Mouse (Mus musculus) forebrain, embryonic 12.5 days (tissue): Measurements from ENCODE around the gene Nav2. TPM values are rescaled to one million over a fixed set of nuclear protein-coding genes. Genes with fewer than 3 reads are reported as not detected.
A peak's percentile ranks its signal among the peaks of the same experiment; 100 is the strongest.

ENCODE experiments used
- ATAC-seq: fragments of 200-750 bp; cut with Nextera tagmentation; 2 replicates; pipeline ENCODE4 v1.8.0; 2017; ENCODE audit warnings: moderate TSS enrichment; ENCODE audit not compliant: low FRiP score
- H3K27ac ChIP-seq: fragments of 300-500 bp; sonication (generic); 2 replicates; pipeline ENCODE4 v1.5.1; 2016; ENCODE audit warnings: mild to moderate bottlenecking
- H3K27me3 ChIP-seq: fragments of 300-500 bp; sonication (generic); 2 replicates; pipeline ENCODE4 v1.6.1; 2016; ENCODE audit warnings: mild to moderate bottlenecking
- H3K36me3 ChIP-seq: fragments of 300-500 bp; sonication (generic); replicated peaks from 2 replicates; pipeline ENCODE4 v1.6.1; 2016; ENCODE audit warnings: mild to moderate bottlenecking
- H3K4me1 ChIP-seq: fragments of 300-500 bp; sonication (generic); 2 replicates; pipeline ENCODE4 v1.6.1; 2016
- H3K4me2 ChIP-seq: fragments of 300-500 bp; sonication (generic); 2 replicates; pipeline ENCODE4 v1.6.1; 2016; ENCODE audit warnings: mild to moderate bottlenecking, moderate library complexity
- H3K4me3 ChIP-seq: fragments of 300-500 bp; sonication (generic); replicated peaks from 2 replicates; pipeline ENCODE4 v1.5.1; 2016; ENCODE audit warnings: mild to moderate bottlenecking
- H3K9ac ChIP-seq: fragments of 300-500 bp; sonication (generic); 2 replicates; pipeline ENCODE4 v1.6.1; 2016; ENCODE audit warnings: mild to moderate bottlenecking
- H3K9me3 ChIP-seq: fragments of 300-500 bp; sonication (generic); 2 replicates; pipeline ENCODE4 v1.6.1; 2016
- WGBS: fragments of 180-500 bp; shearing (Covaris S2); methylation state at CpG from one replicate; pipeline ENCODE4 v1.1.7; 2016; 5-methylcytosine and 5-hydroxymethylcytosine counted together
- polyA plus RNA-seq: library from polyadenylated mRNA; unstranded; fragments of >200 nt; fragmentation: Nextera tagmentation; extraction: Ambion mirVana; gene quantifications from 2 replicates; pipeline ENCODE4 v1.2.1, GENCODE M21; 2016

Gene Nav2
- polyA plus RNA-seq, 1 experiment from 2014 or later: 10.9 TPM

- peaks cover 12% of the 10 kb centered on the region for H3K27me3 ChIP-seq
- 88% methylated on average over 15 of the region's 15 CpGs for WGBS
- H3K4me1 ChIP-seq: peaks cover 22% of the 10 kb centered on the region
- no peak overlapping the region for H3K27ac ChIP-seq
- peaks cover 53% of the 10 kb centered on the region for H3K36me3 ChIP-seq
- no peak overlapping the region for H3K4me3 ChIP-seq
- ATAC-seq: no peak
- H3K9ac ChIP-seq: no peak overlapping the region; the same call in 1 of the 2 replicates
- H3K9me3 ChIP-seq: no peaks in the 10 kb centered on the region
- H3K4me2 ChIP-seq: no peak overlapping the region
Measured at GRCm38 (mm10) chr7:48877786-48878390, 30.6 kb upstream of the Nav2 start.

GRCm38 (mm10) chr7:48879574-48879973 is 28.9 kb upstream of the Nav2 start:
- no peak for ATAC-seq
- peaks cover 37% of the 10 kb centered on the region for H3K36me3 ChIP-seq
- peak overlapping the region; percentile 33 for H3K4me3 ChIP-seq
- no peaks in the 10 kb centered on the region for H3K9me3 ChIP-seq
- H3K27ac ChIP-seq: no peak overlapping the region
- peaks cover 29% of the 10 kb centered on the region for H3K27me3 ChIP-seq
- WGBS: 56% methylated on average over 3 of the region's 3 CpGs
- peaks cover 23% of the 10 kb centered on the region for H3K4me1 ChIP-seq
- peak overlapping the region; percentile 45 for H3K9ac ChIP-seq
- peak overlapping the region; percentile 53 for H3K4me2 ChIP-seq

DNA sequence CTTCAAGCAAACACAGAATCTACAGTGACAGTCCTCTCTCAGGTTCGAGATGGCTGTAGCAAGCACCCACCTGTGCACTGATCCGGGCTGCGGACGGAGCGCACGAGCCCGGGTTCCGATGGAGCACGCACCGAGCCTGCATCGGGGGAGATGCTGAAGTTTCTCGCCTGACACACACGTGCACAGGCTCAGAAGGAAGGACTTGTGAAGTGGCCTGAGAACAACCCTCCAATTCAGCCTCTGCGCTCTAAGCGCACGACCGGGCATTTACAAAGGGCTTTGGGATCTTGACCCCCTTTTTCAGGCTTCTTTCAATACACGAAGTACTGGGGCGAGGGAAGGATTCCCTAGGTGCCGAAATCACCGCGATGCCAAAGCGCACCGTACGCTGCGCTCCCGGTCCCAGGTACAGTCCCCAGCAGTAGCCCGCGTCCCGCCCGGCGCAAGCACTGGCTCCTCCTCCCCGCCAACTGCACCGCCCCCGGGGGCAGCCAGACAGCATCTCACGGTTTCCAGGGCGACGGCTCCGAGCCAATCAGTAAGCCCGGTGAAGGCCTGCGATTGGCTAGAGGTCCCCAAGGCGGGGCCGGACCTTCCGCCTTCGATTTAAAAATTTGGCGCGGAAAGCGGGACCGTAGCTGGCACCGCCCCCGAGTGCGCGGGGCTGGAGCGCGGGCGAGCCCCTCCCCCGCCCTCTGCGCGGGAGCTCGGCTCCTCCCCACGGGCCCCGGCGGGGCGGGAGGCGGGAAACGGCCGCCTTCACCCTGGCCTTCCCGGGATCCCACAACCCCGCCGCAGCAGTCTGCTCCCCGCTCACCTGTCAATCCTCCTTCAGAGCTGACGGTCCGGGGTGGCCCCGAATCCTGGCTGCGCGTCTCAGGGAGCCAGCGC is 27.7 kb upstream of the Nav2 start:
- Histone ChIP-seq H3K27ac (peak overlapping the region; percentile 90), H3K4me3 (peak overlapping the region; percentile 79), H3K4me2 (peak overlapping the region; percentile 85), H3K27me3 (peaks cover 41% of the 10 kb centered on the region), H3K9me3 (no peaks in the 10 kb centered on the region), H3K4me1 (peaks cover 23% of the 10 kb centered on the region), H3K36me3 (peaks cover 24% of the 10 kb centered on the region), H3K9ac (peak overlapping the region; percentile 87)
- peak; percentile 99 for ATAC-seq
- under 1% methylated on average over 74 of the region's 77 CpGs for WGBS

DNA sequence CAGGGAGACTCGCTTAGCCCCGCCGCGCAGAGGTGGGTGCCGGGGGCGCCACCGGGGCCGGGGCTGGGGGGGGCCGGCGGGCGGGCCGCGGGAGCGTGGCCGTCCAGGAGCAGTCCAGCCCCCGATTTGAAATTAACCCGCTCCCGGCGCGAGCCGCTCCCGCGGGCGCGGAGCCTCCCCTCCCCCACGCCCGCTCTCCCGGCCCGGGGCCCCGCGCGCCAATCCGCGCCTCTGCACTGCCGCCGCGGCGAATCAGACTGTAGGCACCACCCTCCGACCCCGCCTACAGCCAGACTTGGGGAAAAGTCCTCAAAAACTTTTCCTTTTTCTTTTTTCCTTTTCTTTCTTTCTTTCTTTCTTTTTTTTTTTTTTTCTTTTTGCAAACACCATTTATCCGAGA is 27.0 kb upstream of the Nav2 start, which contains the start of gene E2f8:
E2f8 (minus strand) TSS at position 111 of the 400 bp plus-strand sequence.
- peaks cover 42% of the 10 kb centered on the region for H3K27me3 ChIP-seq
- H3K27ac ChIP-seq: peak within 1 kb of the TSS; percentile 90
- WGBS: under 1% methylated on average over 21 of the region's 41 CpGs
- peak; percentile 83 for ATAC-seq
- peak within 1 kb of the TSS; percentile 85 for H3K4me2 ChIP-seq
- peaks cover 23% of the 10 kb centered on the region for H3K4me1 ChIP-seq
- no peaks in the 10 kb centered on the region for H3K9me3 ChIP-seq
- H3K4me3 ChIP-seq: peak within 1 kb of the TSS; percentile 79
- H3K9ac ChIP-seq: peak within 1 kb of the TSS; percentile 87
- H3K36me3 ChIP-seq: peaks cover 19% of the 10 kb centered on the region

GRCm38 (mm10) chr7:48881971-48882609 is 26.4 kb upstream of the Nav2 start:
- Histone ChIP-seq H3K4me2 (peak overlapping the region; percentile 85), H3K4me1 (peaks cover 23% of the 10 kb centered on the region), H3K9ac (peak overlapping the region; percentile 57), H3K27me3 (peaks cover 48% of the 10 kb centered on the region), H3K4me3 (peak overlapping the region; percentile 79), H3K36me3 (peaks cover 13% of the 10 kb centered on the region), H3K9me3 (no peaks in the 10 kb centered on the region), H3K27ac (no peak overlapping the region)
- 2% methylated on average over 28 of the region's 28 CpGs for WGBS
- ATAC-seq: no peak

DNA sequence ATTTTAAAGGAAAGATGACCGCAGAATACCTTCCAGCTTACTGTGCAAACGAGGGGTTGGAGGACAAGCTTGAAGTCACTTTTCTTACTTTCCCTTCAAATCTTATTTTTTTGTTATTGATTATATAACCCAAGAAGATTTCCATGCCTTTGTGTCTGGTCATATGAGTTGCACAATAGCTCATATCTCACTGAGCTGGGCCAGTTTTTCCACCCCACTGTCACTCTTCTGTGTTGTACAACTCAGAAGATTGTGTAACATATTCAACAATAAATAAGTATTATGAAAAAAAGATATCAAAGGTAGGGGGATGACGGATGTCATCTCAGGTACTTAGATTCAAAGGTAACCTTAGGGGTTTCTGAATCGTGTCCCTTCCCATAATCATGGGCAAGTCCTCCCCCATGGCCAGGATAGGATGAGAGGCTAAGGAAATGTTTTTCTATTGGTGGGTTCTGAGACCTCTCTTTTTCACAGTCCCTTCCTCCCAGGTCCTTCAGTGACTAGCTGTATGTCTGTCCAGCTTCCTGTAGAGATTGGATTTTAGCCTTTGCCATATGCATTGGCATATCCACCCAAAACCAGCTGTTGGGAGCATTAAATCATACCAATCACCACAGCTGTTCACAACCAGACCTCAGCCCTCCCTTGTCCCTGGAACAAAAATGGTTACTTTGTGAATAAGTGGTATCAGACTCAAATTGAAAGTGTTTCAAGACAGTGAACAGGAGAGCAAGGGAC is 24.8 kb upstream of the Nav2 start:
- H3K4me2 ChIP-seq: no peak overlapping the region
- H3K9me3 ChIP-seq: no peaks in the 10 kb centered on the region
- WGBS: 79% methylated on average over 4 of the region's 4 CpGs
- no peaks in the 10 kb centered on the region for H3K36me3 ChIP-seq
- H3K9ac ChIP-seq: no peak overlapping the region
- H3K4me1 ChIP-seq: peaks cover 27% of the 10 kb centered on the region
- no peak overlapping the region for H3K4me3 ChIP-seq
- ATAC-seq: no peak
- peaks cover 62% of the 10 kb centered on the region for H3K27me3 ChIP-seq
- no peak overlapping the region for H3K27ac ChIP-seq

DNA sequence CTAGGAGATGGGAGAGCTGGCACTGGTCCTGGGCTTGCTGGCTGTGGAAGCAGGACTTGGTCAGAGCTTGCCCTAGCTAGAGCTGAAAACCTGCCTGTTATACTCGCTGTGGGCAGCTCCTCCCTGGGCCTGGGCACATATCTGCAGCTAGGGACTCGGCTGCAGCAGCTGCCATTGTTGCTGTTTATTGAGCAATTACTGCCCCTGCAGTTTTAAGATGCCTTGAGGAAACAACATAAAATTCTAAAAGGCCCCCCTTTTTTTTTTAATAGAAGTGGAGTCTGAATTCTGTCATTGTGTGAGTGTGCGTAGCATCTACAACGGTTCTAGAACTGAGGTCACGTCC is 24.3 kb upstream of the Nav2 start:
- Histone ChIP-seq H3K9ac (no peak overlapping the region), H3K4me2 (no peak overlapping the region), H3K36me3 (no peaks in the 10 kb centered on the region), H3K27me3 (peaks cover 63% of the 10 kb centered on the region), H3K4me3 (no peak overlapping the region), H3K4me1 (peaks cover 24% of the 10 kb centered on the region), H3K9me3 (no peaks in the 10 kb centered on the region), H3K27ac (no peak overlapping the region)
- ATAC-seq: no peak
- WGBS: 60% methylated on average over 5 of the region's 5 CpGs

GRCm38 (mm10) chr7:48887973-48888372 is 20.5 kb upstream of the Nav2 start:
- Histone ChIP-seq H3K27me3 (peaks cover 61% of the 10 kb centered on the region), H3K9ac (no peak overlapping the region)
- WGBS: 52% methylated on average over 8 of the region's 8 CpGs

DNA sequence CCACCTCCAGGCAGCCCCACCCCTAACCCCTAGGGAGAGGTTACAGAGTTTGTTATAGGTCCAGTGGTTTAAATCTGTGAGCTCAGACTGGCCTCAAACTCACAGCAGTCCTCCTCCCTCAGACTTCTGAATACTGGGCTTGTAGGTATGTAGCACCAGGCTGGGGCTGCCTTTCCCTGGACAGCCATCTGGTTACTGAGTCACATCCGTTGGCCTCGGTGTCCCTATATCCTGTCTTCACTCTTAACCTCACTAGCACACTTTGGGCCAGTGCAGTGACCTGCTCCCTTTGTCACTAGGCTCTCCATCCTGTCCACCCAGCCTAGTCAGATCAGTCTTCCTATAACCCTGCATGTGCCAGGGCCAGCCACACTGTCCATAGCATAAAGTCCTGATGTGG is 19.8 kb upstream of the Nav2 start:
- ATAC-seq: no peak
- Histone ChIP-seq H3K9me3 (no peaks in the 10 kb centered on the region), H3K9ac (no peak overlapping the region), H3K36me3 (no peaks in the 10 kb centered on the region), H3K4me2 (no peak overlapping the region), H3K27me3 (peaks cover 61% of the 10 kb centered on the region), H3K4me3 (no peak overlapping the region), H3K27ac (no peak overlapping the region), H3K4me1 (peaks cover 21% of the 10 kb centered on the region)
- 88% methylated on average over 2 of the region's 2 CpGs for WGBS

More at GRCm38 (mm10) chr7:48887973-48888372, 20.5 kb upstream of the Nav2 start:
- no peak for ATAC-seq
- Histone ChIP-seq H3K36me3 (no peaks in the 10 kb centered on the region), H3K9me3 (no peaks in the 10 kb centered on the region), H3K4me2 (no peak overlapping the region), H3K4me3 (no peak overlapping the region), H3K4me1 (peaks cover 21% of the 10 kb centered on the region), H3K27ac (no peak overlapping the region)

DNA sequence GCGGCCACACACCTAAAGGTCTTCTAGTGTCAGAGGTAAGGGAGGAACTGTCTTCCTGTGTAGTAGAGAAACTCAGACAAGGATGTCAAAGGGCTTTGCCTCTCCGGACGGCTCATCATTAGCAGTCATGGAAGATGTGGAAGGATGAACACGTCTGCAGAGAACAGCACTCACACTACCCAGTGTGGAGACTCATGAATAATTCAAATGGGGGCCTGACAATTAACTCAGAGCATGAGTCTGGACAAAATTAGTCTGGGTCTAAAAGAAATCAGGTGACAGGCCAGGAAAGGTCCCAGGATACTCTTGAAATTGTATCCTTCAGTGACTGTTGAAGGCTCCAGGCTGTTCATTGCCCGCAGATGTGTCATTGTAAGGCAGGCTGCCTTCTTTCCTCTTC is 17.5 kb upstream of the Nav2 start:
- Histone ChIP-seq H3K9ac (no peak overlapping the region), H3K4me2 (no peak overlapping the region), H3K4me1 (peaks cover 21% of the 10 kb centered on the region), H3K4me3 (no peak overlapping the region), H3K27ac (no peak overlapping the region), H3K36me3 (no peaks in the 10 kb centered on the region), H3K27me3 (peaks cover 59% of the 10 kb centered on the region), H3K9me3 (no peaks in the 10 kb centered on the region)
- ATAC-seq: peak; percentile 62; the same call in 1 of the 2 replicates
- 30% methylated on average over 5 of the region's 5 CpGs for WGBS

DNA sequence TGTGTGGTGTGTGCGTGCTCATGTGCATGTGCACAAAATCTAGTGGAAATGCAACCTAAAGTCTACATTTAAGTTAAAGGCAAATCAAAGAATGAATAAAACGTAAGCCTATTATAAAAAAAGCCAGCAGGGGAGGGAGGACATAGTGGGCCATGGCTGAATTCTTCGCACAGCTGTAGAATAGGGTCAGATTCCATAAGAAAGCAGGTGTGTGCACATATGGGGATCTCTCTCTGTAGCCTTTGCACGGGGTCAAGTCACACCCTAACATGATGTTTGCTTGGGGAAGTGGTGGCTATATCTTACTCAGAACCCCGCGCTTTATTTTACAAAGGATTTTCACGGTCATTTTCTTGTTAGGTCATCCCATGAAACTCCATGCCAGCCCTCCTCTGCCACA is 15.4 kb upstream of the Nav2 start:
- Histone ChIP-seq H3K4me3 (no peak overlapping the region), H3K4me2 (no peak overlapping the region), H3K27ac (no peak overlapping the region), H3K36me3 (no peaks in the 10 kb centered on the region), H3K4me1 (peaks cover 33% of the 10 kb centered on the region), H3K27me3 (peaks cover 62% of the 10 kb centered on the region), H3K9ac (no peak overlapping the region), H3K9me3 (no peaks in the 10 kb centered on the region)
- ATAC-seq: no peak
- WGBS: 84% methylated on average over 7 of the region's 7 CpGs

DNA sequence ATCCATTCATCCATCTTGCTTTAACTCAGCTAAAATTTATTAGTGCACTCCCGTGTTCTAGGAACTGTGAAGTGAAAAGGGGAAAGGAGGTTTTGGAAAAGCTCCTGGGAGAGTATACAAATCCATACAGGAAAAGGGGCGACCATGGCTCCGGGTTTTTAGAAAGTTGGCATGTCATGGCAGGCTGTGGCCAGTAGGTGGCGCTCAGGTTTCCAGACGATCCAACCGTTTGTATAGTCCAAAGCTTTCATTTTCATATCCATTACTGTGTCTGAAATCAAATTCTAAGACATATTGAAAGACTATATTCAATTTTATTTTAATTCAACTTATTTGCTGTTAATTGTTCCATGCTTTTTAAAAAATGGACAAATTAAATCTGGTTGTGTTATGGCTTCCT is 14.4 kb upstream of the Nav2 start:
- H3K36me3 ChIP-seq: no peaks in the 10 kb centered on the region
- H3K27ac ChIP-seq: no peak overlapping the region
- H3K4me2 ChIP-seq: no peak overlapping the region
- 0% methylated on average over 6 of the region's 6 CpGs for WGBS
- peaks cover 64% of the 10 kb centered on the region for H3K27me3 ChIP-seq
- no peak for ATAC-seq
- no peaks in the 10 kb centered on the region for H3K9me3 ChIP-seq
- no peak overlapping the region for H3K9ac ChIP-seq
- no peak overlapping the region for H3K4me3 ChIP-seq
- peaks cover 33% of the 10 kb centered on the region for H3K4me1 ChIP-seq
